Mouse (Mus musculus) heart, postnatal 14 days (tissue): Measurements from ENCODE around the gene Mt3. TPM values are rescaled to one million over a fixed set of nuclear protein-coding genes. Genes with fewer than 3 reads are reported as not detected.
"Not testable (repeated sequence)": the region's sequence is repeated elsewhere in the genome, so short reads cannot be mapped to it uniquely, and the experiment has no call there.

Source experiments
- DNase-seq, 2 experiments: peaks; one replicate each; pipeline ENCODE4 v3.0.0; 2021 to 2022
- intact Hi-C: fragments of 180-260 bp; cut with DNase I; formaldehyde crosslinking; loops from one replicate; pipeline ENCODE4 v1.15.1; 2025
- long read RNA-seq, 2 experiments: library from polyadenylated mRNA; stranded (forward); transcript quantifications; one replicate each; pipeline ENCODE4 v2.0.0; 2021
- total RNA-seq, 2 experiments: library from RNA; stranded (reverse); gene quantifications; 2 replicates each; pipeline ENCODE4 v1.2.3; 2021

The Mt3 gene
- total RNA-seq: 1 to 10 TPM; 4.9 to 5.5 TPM
- long read RNA-seq, experiment 1, partial matches to known transcripts: 0 of 2 reads
- long read RNA-seq, experiment 1, other reads (novel, unspliced or antisense): 0 of 2 reads
- long read RNA-seq, experiment 2: 0 reads

DNA sequence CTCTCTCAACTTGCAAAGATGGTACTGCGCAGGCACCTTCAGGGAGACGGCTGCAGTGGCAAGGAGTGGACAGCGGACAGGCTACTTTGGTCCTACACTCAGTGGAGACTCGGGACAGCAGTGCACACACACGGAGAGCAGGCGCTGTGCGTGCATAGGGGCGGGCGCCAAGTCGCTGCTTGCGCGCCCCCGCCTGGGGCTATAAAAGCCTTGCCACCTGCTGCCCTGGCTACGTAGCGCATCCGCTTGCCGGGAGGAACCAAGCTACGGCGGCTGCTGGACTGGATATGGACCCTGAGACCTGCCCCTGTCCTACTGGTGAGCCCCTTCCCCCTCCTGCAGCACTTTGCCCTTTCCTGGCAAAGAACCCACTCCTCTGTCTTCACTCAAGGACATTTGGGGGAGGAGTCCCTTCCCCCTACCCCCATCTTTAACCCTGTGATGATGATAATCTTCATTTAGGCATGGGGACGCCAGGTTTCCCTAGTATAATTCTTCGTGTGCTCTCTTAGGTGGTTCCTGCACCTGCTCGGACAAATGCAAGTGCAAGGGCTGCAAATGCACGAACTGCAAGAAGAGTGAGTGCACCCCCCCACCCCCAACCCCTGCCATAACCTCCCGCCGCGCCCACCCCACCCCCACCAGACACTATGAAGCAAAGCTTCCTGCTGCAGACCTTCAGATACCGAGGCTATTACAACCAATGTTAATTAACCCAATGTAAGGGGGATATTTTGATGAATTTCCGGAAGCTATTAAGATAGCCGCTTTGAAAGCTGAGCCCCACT is at the start of gene Mt3:
Gene Mt3 (plus strand): TSS at position 95 of the 788 bp plus-strand sequence.
- intact Hi-C loops: loop anchor here (2.0 kb wide), 1 partner anchor 50 kb away; no protein-coding TSS in a partner anchor

DNA sequence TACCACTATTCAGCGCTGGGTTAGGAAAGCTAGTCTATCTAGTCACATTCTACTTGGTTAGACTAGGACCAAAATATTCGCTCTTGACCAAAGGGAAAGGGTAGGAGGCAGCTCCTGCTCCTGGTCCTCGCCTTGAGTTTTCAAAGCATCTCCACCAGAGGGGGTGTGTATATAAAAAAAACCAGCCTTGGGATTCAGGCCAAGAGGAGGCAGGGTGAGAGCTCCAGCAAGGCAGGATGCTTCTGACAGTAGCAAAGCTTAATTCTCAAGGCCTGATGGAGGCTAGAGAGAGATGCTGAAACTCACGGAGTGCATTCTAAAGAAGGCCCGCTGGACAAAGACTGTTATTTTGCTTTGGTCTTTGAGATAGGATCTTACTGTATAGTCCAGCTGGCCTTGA is 48.3 kb upstream of the Mt3 start:
- peak in 1 of 2 experiments; percentile 14 for DNase-seq
- intact Hi-C loops: loop anchor here (5.0 kb wide), 1 partner anchor 93 kb away; no protein-coding TSS in a partner anchor

More for the DNA sequence above, at the start of gene Mt3:
- peak; percentile 52 to 59 for DNase-seq

DNA sequence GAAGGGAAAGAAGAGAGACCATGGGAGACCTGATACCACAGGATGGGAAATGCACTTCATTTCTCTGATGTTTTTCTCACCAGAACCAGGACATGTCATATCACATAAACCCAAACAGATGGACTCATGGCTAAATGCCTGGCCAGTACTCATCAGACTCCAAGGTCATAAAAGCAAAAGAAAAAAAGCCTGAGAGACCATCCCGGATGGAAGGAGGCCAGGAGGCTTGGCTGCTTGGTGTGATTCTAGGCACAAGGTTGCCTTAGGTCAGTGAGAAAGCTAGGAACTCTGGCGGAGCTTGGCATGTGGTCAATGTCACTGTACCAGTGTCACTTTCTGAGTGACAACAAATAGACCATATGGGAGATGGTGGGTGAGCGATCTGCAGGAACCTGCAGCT is 44.5 kb upstream of the Mt3 start:
- intact Hi-C loops: no loop called here
- DNase-seq: peak; percentile 43 to 65

DNA sequence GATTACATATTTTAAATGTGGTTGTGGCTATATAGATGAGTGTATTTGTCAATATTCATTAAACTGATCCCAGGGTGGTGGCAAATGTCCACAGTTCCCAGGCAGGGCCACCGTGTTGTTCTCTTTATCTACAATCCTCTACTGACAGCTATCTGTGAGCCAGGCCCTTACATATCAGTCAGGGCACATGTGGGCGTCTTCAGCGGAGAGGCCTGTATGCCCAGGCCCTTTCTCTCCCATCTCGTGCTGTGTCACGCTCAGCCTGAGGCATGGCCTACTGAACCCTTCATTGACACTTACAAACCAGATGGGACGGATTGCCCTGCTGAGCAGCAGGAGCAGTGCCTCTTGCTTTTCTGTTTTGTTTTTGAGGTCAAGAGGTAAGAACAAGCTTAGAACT is 43.0 kb upstream of the Mt3 start:
- DNase-seq: no peak
- intact Hi-C loops: no loop called here

GRCm38 (mm10) chr8:94109835-94110234 is 42.6 kb upstream of the Mt3 start:
- intact Hi-C loops: no loop called here
- DNase-seq: no peak

- intact Hi-C loops: no loop called here
- DNase-seq: no peak
These were observed 41.8 kb upstream of the Mt3 start for GRCm38 (mm10) chr8:94110526-94111177.

DNA sequence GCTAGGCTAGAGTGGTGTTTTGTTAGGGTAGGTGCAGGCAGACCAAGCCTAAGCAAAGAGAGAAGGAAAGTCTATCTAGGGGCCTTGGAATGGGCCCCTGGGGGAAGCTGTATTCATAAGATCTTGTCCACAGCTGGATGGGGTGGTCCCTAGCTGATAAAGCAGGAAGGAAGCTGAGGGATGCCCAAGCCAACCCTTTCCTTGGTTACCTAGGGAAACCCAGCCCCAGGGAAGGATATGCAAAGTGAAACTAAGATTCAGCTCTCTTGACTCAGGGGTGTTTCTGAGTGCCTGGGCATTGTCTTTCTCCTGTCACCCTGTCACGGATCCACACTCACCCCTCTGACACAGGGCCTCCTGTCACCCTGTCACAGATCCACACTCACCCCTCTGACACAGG is 39.0 kb upstream of the Mt3 start:
- intact Hi-C loops: no loop called here

GRCm38 (mm10) chr8:94113972-94114371 is 38.4 kb upstream of the Mt3 start:
- intact Hi-C loops: no loop called here
- no peak for DNase-seq

More for the DNA sequence above, 39.0 kb upstream of the Mt3 start:
- no peak for DNase-seq

DNA sequence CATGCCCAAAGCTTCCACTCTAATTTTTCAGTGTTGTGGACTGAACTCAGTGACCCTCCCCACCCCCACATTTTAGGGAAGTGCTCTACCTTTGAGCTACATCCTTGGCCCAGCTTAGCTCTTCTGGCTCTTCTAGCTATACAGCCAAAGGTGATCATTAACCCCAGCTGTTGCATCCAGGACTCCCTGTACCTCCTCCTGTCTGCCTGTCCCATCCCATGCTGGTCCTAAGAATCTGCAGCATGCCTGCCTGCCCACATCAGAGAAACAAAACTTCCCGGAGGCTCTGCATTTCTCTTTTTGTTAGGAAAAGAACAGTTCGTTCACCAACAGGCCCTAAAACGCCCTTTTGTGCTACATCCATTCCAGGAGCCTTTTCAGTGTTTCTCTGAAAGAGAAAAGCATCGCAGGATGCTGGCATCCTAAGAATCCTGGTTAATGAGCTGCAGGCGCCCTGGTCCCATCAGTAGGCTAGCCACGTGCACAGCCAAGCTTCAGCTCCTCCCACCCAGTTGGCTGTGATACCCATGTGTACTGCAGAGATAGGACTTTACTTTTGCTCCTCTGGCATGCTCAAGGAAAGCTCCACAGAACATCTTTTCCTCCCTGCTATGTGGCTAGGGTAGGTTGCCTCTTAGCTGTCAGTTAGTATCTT is 33.5 kb upstream of the Mt3 start:
- no peak for DNase-seq
- intact Hi-C loops: no loop called here

DNA sequence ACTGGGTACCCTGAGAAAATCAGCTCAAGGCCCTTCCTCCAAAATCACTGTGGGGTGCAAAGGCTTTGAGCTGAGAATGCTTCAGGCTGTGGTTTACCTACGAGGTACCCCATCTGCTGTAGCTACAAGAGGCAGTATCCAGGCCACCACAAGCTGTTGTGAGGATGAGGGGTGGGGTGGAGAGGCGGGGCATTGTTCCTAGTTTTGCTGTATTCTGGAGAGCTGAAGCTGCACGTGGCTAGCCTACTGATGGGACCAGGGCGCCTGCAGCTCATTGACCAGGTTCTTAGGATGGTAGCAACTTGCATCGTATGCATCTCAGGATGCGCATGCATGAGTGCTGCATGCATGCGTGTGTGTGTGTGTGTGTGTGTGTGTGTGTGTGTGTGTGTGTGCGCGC is 30.8 kb upstream of the Mt3 start:
- intact Hi-C loops: no loop called here
- no peak for DNase-seq

DNA sequence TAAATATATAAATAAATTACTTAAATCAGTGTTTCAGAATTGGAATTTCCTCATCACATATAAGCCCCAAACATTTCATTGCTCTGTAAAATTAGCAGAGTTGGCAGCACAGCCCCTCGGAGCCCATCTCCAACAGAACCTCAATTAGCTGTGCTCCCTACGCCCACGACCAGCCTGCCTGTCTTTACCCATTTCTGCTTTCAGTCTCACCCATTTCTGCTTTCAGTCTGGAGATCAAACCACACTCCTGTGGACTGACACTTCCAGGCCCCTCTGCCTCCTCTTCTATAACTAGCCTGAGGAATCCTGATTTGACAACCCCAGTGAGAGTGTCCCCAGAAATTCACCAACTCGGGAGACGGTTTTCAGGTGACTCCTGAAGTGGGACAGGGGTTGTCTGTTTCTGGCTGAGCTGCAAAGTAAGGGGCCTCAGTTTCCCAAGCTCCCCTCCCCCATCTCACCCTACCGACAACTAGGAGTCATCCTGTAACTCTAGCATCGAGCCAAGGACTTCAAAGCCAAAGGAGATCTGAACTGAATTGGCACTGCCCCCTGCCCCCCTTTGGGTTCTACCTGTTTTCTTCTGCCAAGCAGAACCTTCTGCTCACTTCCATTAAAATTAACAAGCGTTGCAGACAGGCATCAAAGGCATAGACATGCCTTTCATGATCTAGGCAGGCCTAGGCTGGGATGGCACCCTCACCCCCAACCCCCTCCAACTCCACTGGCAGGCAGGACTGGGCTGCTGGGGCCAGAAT is 29.5 kb upstream of the Mt3 start:
- intact Hi-C loops: no loop called here
- DNase-seq: no peak

- no peak for DNase-seq
- intact Hi-C loops: no loop called here
These were observed 24.7 kb upstream of the Mt3 start for GRCm38 (mm10) chr8:94127711-94128110.

DNA sequence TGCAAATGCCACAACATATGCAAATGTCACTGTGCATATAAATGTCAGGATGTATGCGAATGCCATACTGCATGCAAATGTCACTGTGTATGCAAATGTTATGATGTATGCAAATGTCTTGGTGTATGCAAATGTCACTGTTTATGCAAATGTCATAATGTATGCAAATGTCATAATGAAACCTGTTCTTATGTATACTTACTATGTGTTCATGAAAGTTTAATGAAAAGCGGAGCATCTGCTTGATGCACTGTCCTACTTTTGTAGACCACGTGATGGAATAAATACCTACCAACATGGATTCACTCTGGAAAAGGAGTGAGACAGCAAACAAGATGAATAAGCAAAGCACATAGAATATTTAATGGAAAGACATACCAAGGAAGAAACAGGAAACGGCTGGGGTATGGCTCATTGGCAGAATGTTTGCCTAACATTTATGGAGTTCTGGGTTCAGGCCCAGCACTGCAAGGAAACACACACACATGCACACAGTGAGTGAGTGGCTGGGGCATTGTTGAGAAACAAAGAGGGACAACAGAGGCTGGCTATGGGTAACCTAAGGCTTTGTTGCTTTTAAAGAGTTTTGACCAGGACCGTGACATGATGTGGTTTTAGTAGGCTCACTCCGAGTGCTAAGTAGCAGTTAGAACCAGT is 23.1 kb upstream of the Mt3 start:
- DNase-seq: no peak
- intact Hi-C loops: no loop called here

DNA sequence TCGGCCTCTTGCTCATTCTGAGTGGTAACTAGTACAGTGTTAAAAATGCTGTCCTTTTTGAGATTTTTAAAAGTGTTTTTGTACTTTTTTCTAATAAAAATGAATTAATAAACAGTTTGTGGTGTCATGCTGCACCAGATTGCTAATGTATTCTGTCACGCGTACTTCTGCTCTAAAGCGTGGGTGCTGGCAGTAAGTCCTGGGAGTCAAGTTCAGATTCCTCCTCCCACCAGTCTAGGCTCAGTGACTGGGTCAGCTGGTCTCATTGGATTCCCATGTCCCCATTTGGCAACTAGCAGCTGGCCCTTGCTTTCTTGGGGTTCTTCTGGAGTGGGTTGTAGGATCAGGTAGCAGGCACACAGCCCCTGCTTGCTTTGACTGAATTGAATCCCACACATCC is 22.3 kb upstream of the Mt3 start:
- no peak for DNase-seq

GRCm38 (mm10) chr8:94132096-94132495 is 20.3 kb upstream of the Mt3 start:
- intact Hi-C loops: no loop called here
- DNase-seq: no peak

More for the DNA sequence above, 22.3 kb upstream of the Mt3 start:
- intact Hi-C loops: no loop called here

GRCm38 (mm10) chr8:94134601-94135000 is 17.8 kb upstream of the Mt3 start:
- DNase-seq, intact Hi-C loops: not testable (repeated sequence)

GRCm38 (mm10) chr8:94135556-94135955 is 16.9 kb upstream of the Mt3 start:
- intact Hi-C loops: no loop called here
- DNase-seq: no peak

DNA sequence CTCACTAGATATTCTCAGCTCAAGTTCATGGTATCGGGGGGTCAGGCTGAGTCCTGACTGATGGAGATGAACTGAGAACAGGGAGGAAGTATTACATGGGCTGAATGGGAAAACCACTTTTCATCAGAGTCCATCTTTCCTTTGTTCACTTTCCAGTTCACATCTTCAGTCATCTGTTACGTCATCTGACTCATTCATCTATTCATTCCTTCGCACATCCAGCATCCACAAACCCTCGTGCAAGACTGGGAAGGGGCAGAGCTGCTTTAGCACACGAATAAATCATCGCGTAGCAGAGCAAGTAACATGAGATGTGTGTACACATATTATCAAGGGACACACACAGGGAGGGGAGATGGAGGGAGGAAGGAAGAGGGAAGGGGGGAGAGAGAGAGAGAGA is 16.2 kb upstream of the Mt3 start:
- no peak for DNase-seq
- intact Hi-C loops: no loop called here

- DNase-seq: no peak
- intact Hi-C loops: no loop called here
These were observed 15.5 kb upstream of the Mt3 start, which contains the start of gene Mt4 for GRCm38 (mm10) chr8:94136933-94137332. Gene Mt4 (plus strand): TSS chr8:94137197.

- DNase-seq: no peak
- intact Hi-C loops: no loop called here
These were observed 12.1 kb upstream of the Mt3 start for GRCm38 (mm10) chr8:94140266-94140795.
